Mouse (Mus musculus) CH12.LX (cell line): ENCODE measurements at regions not wholly inside any gene's neighbourhood (a gene's known extent, or its start where the extent isn't known, plus 50 kb on each side); places are given as distances from the start of the nearest gene placed in this dataset.

Experiments
- CHD1 ChIP-seq: IDR thresholded peaks from 2 replicates; pipeline ENCODE4 v1.6.1; 2012; ENCODE audit warnings: low read depth, low read length, improper control_type of control experiment, inconsistent platforms
- CTCF ChIP-seq, 2 experiments: IDR thresholded peaks in 1 of 2; conservative IDR thresholded peaks in 1 of 2; 2 replicates each; pipeline ENCODE4 v1.5.1; 2011 to 2012; ENCODE audit warnings: low read depth in 2 of 2, low read length in 2 of 2, improper control_type of control experiment in 1 of 2, inconsistent platforms in 1 of 2, mild to moderate bottlenecking in 1 of 2, moderate library complexity in 1 of 2
- E2F4 ChIP-seq: IDR thresholded peaks from 2 replicates; pipeline ENCODE4 v1.6.1; 2011; ENCODE audit warnings: low read depth, low read length, improper control_type of control experiment; ENCODE audit not compliant: insufficient replicate concordance
- EP300 ChIP-seq: IDR thresholded peaks from 2 replicates; pipeline ENCODE4 v1.6.1; 2011; ENCODE audit warnings: low read length, improper control_type of control experiment
- JUND ChIP-seq: conservative IDR thresholded peaks from 2 replicates; pipeline ENCODE4 v1.6.1; 2011; ENCODE audit warnings: low read depth, low read length, improper control_type of control experiment
- MAZ ChIP-seq: IDR thresholded peaks from 2 replicates; pipeline ENCODE4 v1.6.1; 2012; ENCODE audit warnings: low read depth, mild to moderate bottlenecking, inconsistent platforms, low read length, improper control_type of control experiment, moderate library complexity
- MYC ChIP-seq: IDR thresholded peaks from 2 replicates; pipeline ENCODE4 v1.6.1; 2011; ENCODE audit warnings: low read depth, mild to moderate bottlenecking, improper control_type of control experiment, low read length
- POLR2A ChIP-seq: IDR thresholded peaks from 2 replicates; pipeline ENCODE4 v1.6.1; 2011; ENCODE audit warnings: low read depth, mild to moderate bottlenecking, improper control_type of control experiment, low read length
- POLR2AphosphoS2 ChIP-seq: IDR thresholded peaks from 2 replicates; pipeline ENCODE4 v1.6.1; 2011; ENCODE audit warnings: low read depth, low read length, improper control_type of control experiment
- TCF12 ChIP-seq: IDR thresholded peaks from 2 replicates; pipeline ENCODE4 v1.6.1; 2014; ENCODE audit warnings: low read depth, mild to moderate bottlenecking, inconsistent platforms, low read length, improper control_type of control experiment
- USF1 ChIP-seq: IDR thresholded peaks from 2 replicates; pipeline ENCODE4 v1.6.1; 2014; ENCODE audit warnings: low read depth, mild to moderate bottlenecking, inconsistent platforms, low read length, improper control_type of control experiment
- USF2 ChIP-seq: conservative IDR thresholded peaks from 2 replicates; pipeline ENCODE4 v1.6.1; 2011; ENCODE audit warnings: low read depth, low read length, improper control_type of control experiment
- ZKSCAN1 ChIP-seq: IDR thresholded peaks from 2 replicates; pipeline ENCODE4 v1.6.1; 2012; ENCODE audit warnings: low read depth, inconsistent platforms, low read length, improper control_type of control experiment, borderline replicate concordance
- ZMIZ1 ChIP-seq: IDR thresholded peaks from 2 replicates; pipeline ENCODE4 v1.6.1; 2012; ENCODE audit warnings: low read depth, mild to moderate bottlenecking, inconsistent platforms, low read length, improper control_type of control experiment

- TF ChIP-seq POLR2A = no peak
- TF ChIP-seq CTCF (conservative IDR thresholded peaks at IDR 0.05 in 1 of 2, IDR thresholded peaks at IDR 0.05 in 1 of 2; ENCODE audit: low read depth in 2 of 2, low read length in 2 of 2) = no peak
- TF ChIP-seq MYC = no peak
- no peak for TF ChIP-seq JUND
- no peak for TF ChIP-seq E2F4
- no peak for TF ChIP-seq TCF12
- TF ChIP-seq POLR2AphosphoS2 = no peak
- no peak for TF ChIP-seq MAZ
- no peak for TF ChIP-seq ZMIZ1
- TF ChIP-seq CHD1 = no peak
- TF ChIP-seq EP300 = no peak
- no peak for TF ChIP-seq ZKSCAN1
- TF ChIP-seq USF2 = no peak
- TF ChIP-seq USF1 = no peak
These were observed 178.2 kb upstream of the Arx start for GRCm38 (mm10) chrX:93107930-93108567.
